Mouse (Mus musculus) cerebellum, adult 2 months (tissue): Measurements from ENCODE around the gene Nod1.

ENCODE experiments used
- CTCF ChIP-seq: fragments of 200-500 bp; IDR thresholded peaks from 2 replicates; pipeline ENCODE4 v1.5.1; 2011; ENCODE audit warnings: low read depth, mild to moderate bottlenecking, control low read depth, low read length, moderate library complexity, borderline replicate concordance; ENCODE audit not compliant: insufficient read depth
- POLR2A ChIP-seq: fragments of 200-500 bp; IDR thresholded peaks from 2 replicates; pipeline ENCODE4 v1.6.1; 2011; ENCODE audit warnings: low read length, control low read depth, borderline replicate concordance; ENCODE audit not compliant: insufficient read depth

DNA sequence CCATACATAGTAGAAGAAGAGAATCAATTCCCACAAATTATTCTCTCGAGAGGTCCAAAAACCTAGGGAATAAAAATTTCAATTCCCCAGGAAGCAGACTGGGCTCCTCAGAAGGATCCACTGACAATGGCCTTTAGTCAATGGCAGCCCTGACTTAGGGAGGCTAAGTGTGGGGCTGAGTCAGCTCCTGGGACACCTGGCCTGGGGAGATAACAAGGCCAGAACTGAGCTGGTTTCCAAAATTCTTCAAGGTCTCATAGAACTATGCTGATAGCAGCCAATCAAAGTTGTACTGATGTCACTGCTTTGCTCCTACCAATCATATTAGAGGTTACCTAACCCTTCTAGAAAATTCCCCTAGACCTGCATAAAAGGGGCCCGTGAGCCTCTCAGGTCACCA, 8.8 kb downstream of the Nod1 start:
- TF ChIP-seq CTCF (no peak), POLR2A (no peak)
